Mouse (Mus musculus): ENCODE data around the gene Pnmal1. TPM values are rescaled to one million over a fixed set of nuclear protein-coding genes. Genes with fewer than 3 reads are reported as not detected.

Pnmal1 gene
- polyA plus RNA-seq, 1 experiment from 2014 or later = 0.02 TPM

- H3K4me1 ChIP-seq (ENCODE audit: insufficient read depth) = peaks cover 8% of the 10 kb centered on the region
- TF ChIP-seq EP300 (IDR thresholded peaks at IDR 0.05; ENCODE audit: low read depth) (no peak), CTCF (IDR thresholded peaks at IDR 0.05; ENCODE audit: low read depth) (no peak)
- no peak for ATAC-seq
- H3K9me3 ChIP-seq (ENCODE audit: low read length) = no peaks in the 10 kb centered on the region
- no peaks in the 10 kb centered on the region for H3K27me3 ChIP-seq (ENCODE audit: insufficient read depth, low read length)
- 85% methylated on average over 18 of the region's 18 CpGs for WGBS (ENCODE audit: insufficient replicate concordance)
- no peak overlapping the region for H3K4me3 ChIP-seq (ENCODE audit: low read depth, low read length)
- DNase-seq = no peak
- no peak overlapping the region for H3K27ac ChIP-seq (ENCODE audit: low read depth)
- no peak overlapping the region for H3K9ac ChIP-seq (replicated peaks)
- H3K36me3 ChIP-seq (replicated peaks; ENCODE audit: insufficient read depth, low read length) = peaks cover 55% of the 10 kb centered on the region
- H3K4me2 ChIP-seq (ENCODE audit: low read depth, low read length) = no peak overlapping the region
Observed at GRCm38 (mm10) chr7:16914453-16915343, 44.8 kb upstream of the Pnmal1 start.

GRCm38 (mm10) chr7:16915461-16916340 is 43.8 kb upstream of the Pnmal1 start:
- no peak overlapping the region for H3K4me2 ChIP-seq (ENCODE audit: low read depth, low read length)
- no peaks in the 10 kb centered on the region for H3K27me3 ChIP-seq (ENCODE audit: insufficient read depth, low read length)
- 91% methylated on average over 32 of the region's 32 CpGs for WGBS (ENCODE audit: insufficient replicate concordance)
- DNase-seq (no peak), ATAC-seq (no peak)
- H3K9me3 ChIP-seq (ENCODE audit: low read length) = no peaks in the 10 kb centered on the region
- H3K27ac ChIP-seq (ENCODE audit: low read depth) = no peak overlapping the region
- no peak for TF ChIP-seq EP300 (IDR thresholded peaks at IDR 0.05; ENCODE audit: low read depth)
- TF ChIP-seq CTCF (IDR thresholded peaks at IDR 0.05; ENCODE audit: low read depth) = no peak
- peaks cover 61% of the 10 kb centered on the region for H3K36me3 ChIP-seq (replicated peaks; ENCODE audit: insufficient read depth, low read length)
- H3K4me3 ChIP-seq (ENCODE audit: low read depth, low read length) = no peak overlapping the region
- peaks cover 9% of the 10 kb centered on the region for H3K4me1 ChIP-seq (ENCODE audit: insufficient read depth)
- no peak overlapping the region for H3K9ac ChIP-seq (replicated peaks)

- peaks cover 16% of the 10 kb centered on the region for H3K4me1 ChIP-seq (ENCODE audit: insufficient read depth)
- no peaks in the 10 kb centered on the region for H3K27me3 ChIP-seq (ENCODE audit: insufficient read depth, low read length)
- H3K36me3 ChIP-seq (replicated peaks; ENCODE audit: insufficient read depth, low read length) = peaks cover 64% of the 10 kb centered on the region
- 76% methylated on average over 29 of the region's 30 CpGs for WGBS (ENCODE audit: insufficient replicate concordance)
- H3K27ac ChIP-seq (ENCODE audit: low read depth) = no peak overlapping the region
- H3K4me3 ChIP-seq (ENCODE audit: low read depth, low read length) = no peak overlapping the region
- TF ChIP-seq EP300 (IDR thresholded peaks at IDR 0.05; ENCODE audit: low read depth) = no peak
- no peak for ATAC-seq
- no peak overlapping the region for H3K4me2 ChIP-seq (ENCODE audit: low read depth, low read length)
- no peak overlapping the region for H3K9ac ChIP-seq (replicated peaks)
- H3K9me3 ChIP-seq (ENCODE audit: low read length) = no peaks in the 10 kb centered on the region
- no peak for DNase-seq
Observed at GRCm38 (mm10) chr7:16916342-16917265, 42.9 kb upstream of the Pnmal1 start.

- WGBS (ENCODE audit: insufficient replicate concordance) = 89% methylated on average over 11 of the region's 11 CpGs
- H3K4me2 ChIP-seq (ENCODE audit: low read depth, low read length) = no peak overlapping the region
- H3K27me3 ChIP-seq (ENCODE audit: insufficient read depth, low read length) = no peaks in the 10 kb centered on the region
- H3K36me3 ChIP-seq (replicated peaks; ENCODE audit: insufficient read depth, low read length) = peaks cover 64% of the 10 kb centered on the region
- no peak overlapping the region for H3K27ac ChIP-seq (ENCODE audit: low read depth)
- no peak for ATAC-seq
- no peak overlapping the region for H3K9ac ChIP-seq (replicated peaks)
- no peak for TF ChIP-seq CTCF (IDR thresholded peaks at IDR 0.05; ENCODE audit: low read depth)
- TF ChIP-seq EP300 (IDR thresholded peaks at IDR 0.05; ENCODE audit: low read depth) = no peak
- DNase-seq = no peak
- H3K4me1 ChIP-seq (ENCODE audit: insufficient read depth) = peaks cover 25% of the 10 kb centered on the region
- no peak overlapping the region for H3K4me3 ChIP-seq (ENCODE audit: low read depth, low read length)
- no peaks in the 10 kb centered on the region for H3K9me3 ChIP-seq (ENCODE audit: low read length)
Observed at GRCm38 (mm10) chr7:16917447-16917846, 42.0 kb upstream of the Pnmal1 start.

- no peak for ATAC-seq
- H3K9me3 ChIP-seq (ENCODE audit: low read length) = no peaks in the 10 kb centered on the region
- H3K27me3 ChIP-seq (ENCODE audit: insufficient read depth, low read length) = no peaks in the 10 kb centered on the region
- H3K4me3 ChIP-seq (ENCODE audit: low read depth, low read length) = no peak overlapping the region
- peaks cover 31% of the 10 kb centered on the region for H3K4me1 ChIP-seq (ENCODE audit: insufficient read depth)
- TF ChIP-seq EP300 (IDR thresholded peaks at IDR 0.05; ENCODE audit: low read depth) (no peak), CTCF (IDR thresholded peaks at IDR 0.05; ENCODE audit: low read depth) (no peak)
- H3K27ac ChIP-seq (ENCODE audit: low read depth) = no peak overlapping the region
- H3K36me3 ChIP-seq (replicated peaks; ENCODE audit: insufficient read depth, low read length) = peaks cover 64% of the 10 kb centered on the region
- no peak overlapping the region for H3K9ac ChIP-seq (replicated peaks)
- no peak overlapping the region for H3K4me2 ChIP-seq (ENCODE audit: low read depth, low read length)
- DNase-seq = no peak
- WGBS (ENCODE audit: insufficient replicate concordance) = 86% methylated on average over 9 of the region's 9 CpGs
Observed at GRCm38 (mm10) chr7:16918014-16918413, 41.5 kb upstream of the Pnmal1 start.
